Mouse (Mus musculus) brain, embryonic 14.5 days (tissue): Measurements from ENCODE around the gene Cdh13.

Experiments
- CTCF ChIP-seq: fragments of 200-500 bp; IDR thresholded peaks from 2 replicates; pipeline ENCODE4 v1.5.1; 2012; ENCODE audit warnings: inconsistent platforms, mild to moderate bottlenecking, moderate library complexity, borderline replicate concordance; ENCODE audit not compliant: insufficient read depth, insufficient read length; ENCODE audit errors: extremely low read depth
- POLR2A ChIP-seq: fragments of 200-500 bp; IDR thresholded peaks from 2 replicates; pipeline ENCODE4 v1.6.1; 2012; ENCODE audit warnings: mild to moderate bottlenecking, inconsistent platforms, borderline replicate concordance; ENCODE audit not compliant: poor library complexity, insufficient read depth, insufficient read length, severe bottlenecking; ENCODE audit errors: extremely low read depth

GRCm38 (mm10) chr8:118815055-118815454 lies 531.5 kb downstream of the Cdh13 start:
- no peak for TF ChIP-seq CTCF
- TF ChIP-seq POLR2A = no peak
